Mouse (Mus musculus) adrenal gland, adult 8-10 months (tissue): Measurements from ENCODE around the gene Scrt2. TPM values are rescaled to one million over a fixed set of nuclear protein-coding genes. Genes with fewer than 3 reads are reported as not detected.

ENCODE experiments used
- total RNA-seq, 4 experiments: library from RNA; stranded (reverse); gene quantifications; 2 replicates each; pipeline ENCODE4 v1.2.4; 2022

The Scrt2 gene
- total RNA-seq, 4 experiments from 2014 or later, result 0.23 to 0.30 (median 0.26) TPM

Other genes with a start within 250 kb of the Scrt2 start
- under 1 TPM in 2 of 4 experiments, not detected in 2; 0.10 to 0.96 TPM for gene Rspo4, start 238.6 kb upstream of the Scrt2 start, total RNA-seq
- 1 to 10 TPM in 2 of 4 experiments, under 1 TPM in 2; 0.29 to 1.1 (median 0.89) TPM for gene Angpt4, start 170.3 kb upstream of the Scrt2 start, total RNA-seq
- gene Fam110a, start 101.3 kb upstream of the Scrt2 start, total RNA-seq, result 10 to 100 TPM; 13.7 to 15.1 (median 14.1) TPM
- 1 to 10 TPM; 1.8 to 4.4 (median 3.3) TPM for gene Slc52a3, start 85.0 kb upstream of the Scrt2 start, total RNA-seq
- gene Srxn1, start 24.0 kb downstream of the Scrt2 start, total RNA-seq, result 100 to 1,000 TPM; 134 to 367 (median 207) TPM
- 1 to 10 TPM; 1.5 to 4.1 (median 3.0) TPM for gene Tcf15, start 62.0 kb downstream of the Scrt2 start, total RNA-seq
- 100 to 1,000 TPM in 3 of 4 experiments, 10 to 100 TPM in 1; 91.6 to 116 (median 107) TPM for gene Csnk2a1, start 145.3 kb downstream of the Scrt2 start, total RNA-seq
- 100 to 1,000 TPM; 143 to 157 (median 143) TPM for gene Tbc1d20, start 212.3 kb downstream of the Scrt2 start, total RNA-seq